Mouse (Mus musculus): ENCODE measurements around the gene Rxra. TPM values are rescaled to one million over a fixed set of nuclear protein-coding genes. Genes with fewer than 3 reads are reported as not detected.

The Rxra gene
- 5.1 and 5.5 TPM in 2 replicates for polyA plus RNA-seq (2015; fragmentation: Nextera tagmentation; extraction: Ambion mirVana)

- DNase-seq (ENCODE audit: low spot score) = no peak
Observed at GRCm38 (mm10) chr2:27676106-27676477, at the start of gene Rxra. Gene Rxra, plus strand, starts transcription at chr2:27676440.

GRCm38 (mm10) chr2:27626604-27627003, 49.6 kb upstream of the Rxra start:
- DNase-seq (ENCODE audit: low spot score) = no peak

- DNase-seq (ENCODE audit: low spot score) = no peak
Observed at GRCm38 (mm10) chr2:27630601-27631285, 45.5 kb upstream of the Rxra start.

- DNase-seq (ENCODE audit: low spot score) = no peak
Observed at GRCm38 (mm10) chr2:27633471-27633870, 42.8 kb upstream of the Rxra start.

- no peak for DNase-seq (ENCODE audit: low spot score)
Observed at GRCm38 (mm10) chr2:27634018-27634417, 42.2 kb upstream of the Rxra start.

GRCm38 (mm10) chr2:27635147-27635738, 41.0 kb upstream of the Rxra start:
- DNase-seq (ENCODE audit: low spot score) = peak; percentile 13

- no peak for DNase-seq (ENCODE audit: low spot score)
Observed at GRCm38 (mm10) chr2:27636796-27637195, 39.4 kb upstream of the Rxra start.

GRCm38 (mm10) chr2:27637281-27637896, 38.9 kb upstream of the Rxra start:
- DNase-seq (ENCODE audit: low spot score) = no peak

GRCm38 (mm10) chr2:27639631-27640334, 36.5 kb upstream of the Rxra start:
- DNase-seq (ENCODE audit: low spot score) = no peak

- DNase-seq (ENCODE audit: low spot score) = no peak
Observed at GRCm38 (mm10) chr2:27640900-27641479, 35.2 kb upstream of the Rxra start.

- DNase-seq (ENCODE audit: low spot score) = no peak
Observed at GRCm38 (mm10) chr2:27644547-27645120, 31.6 kb upstream of the Rxra start.

GRCm38 (mm10) chr2:27645471-27645870, 30.8 kb upstream of the Rxra start:
- no peak for DNase-seq (ENCODE audit: low spot score)

GRCm38 (mm10) chr2:27649862-27650661, 26.2 kb upstream of the Rxra start:
- peak; percentile 67 for DNase-seq (ENCODE audit: low spot score)

- no peak for DNase-seq (ENCODE audit: low spot score)
Observed at GRCm38 (mm10) chr2:27650991-27651390, 25.2 kb upstream of the Rxra start.

GRCm38 (mm10) chr2:27653496-27654030, 22.7 kb upstream of the Rxra start:
- DNase-seq (ENCODE audit: low spot score) = no peak

GRCm38 (mm10) chr2:27654321-27655232, 21.7 kb upstream of the Rxra start:
- DNase-seq (ENCODE audit: low spot score) = no peak

- DNase-seq (ENCODE audit: low spot score) = no peak
Observed at GRCm38 (mm10) chr2:27656576-27656975, 19.7 kb upstream of the Rxra start.

GRCm38 (mm10) chr2:27665284-27665683, 11.0 kb upstream of the Rxra start:
- no peak for DNase-seq (ENCODE audit: low spot score)

- DNase-seq (ENCODE audit: low spot score) = no peak
Observed at GRCm38 (mm10) chr2:27666719-27667118, 9.5 kb upstream of the Rxra start.

All from thymus, postnatal 0 days (tissue).